Mouse (Mus musculus): ENCODE data around the gene Slc6a1.

Slc6a1 gene

GRCm38 (mm10) chr6:114282469-114283277, at the start of gene Slc6a1:
TSS of gene Slc6a1 (plus strand) at chr6:114282635.
- in situ Hi-C loops (cut with MboI, MseI) = no loop called here

GRCm38 (mm10) chr6:114238892-114239644, 43.4 kb upstream of the Slc6a1 start:
- in situ Hi-C loops (cut with MboI, MseI) = no loop called here

- in situ Hi-C loops (cut with MboI, MseI) = loop anchor here in 1 of 2 experiments (5.0 kb wide), 1 partner anchor 153 kb away; no protein-coding TSS in a partner anchor
Observed at GRCm38 (mm10) chr6:114245665-114246064, 36.8 kb upstream of the Slc6a1 start.

- in situ Hi-C loops (cut with MboI, MseI) = loop anchor here in 1 of 2 experiments (10.0 kb wide), 1 partner anchor 136 kb away; no protein-coding TSS in a partner anchor
Observed at GRCm38 (mm10) chr6:114250311-114250710, 32.1 kb upstream of the Slc6a1 start.

- in situ Hi-C loops (cut with MboI, MseI) = loop anchor here in 1 of 2 experiments (10.0 kb wide), 1 partner anchor 140 kb away; no protein-coding TSS in a partner anchor
Observed at GRCm38 (mm10) chr6:114254927-114255326, 27.5 kb upstream of the Slc6a1 start.

GRCm38 (mm10) chr6:114257762-114258361, 24.6 kb upstream of the Slc6a1 start:
- in situ Hi-C loops (cut with MboI, MseI) = loop anchor here in 1 of 2 experiments (10.0 kb wide), 1 partner anchor 143 kb away; no protein-coding TSS in a partner anchor

- in situ Hi-C loops (cut with MboI, MseI) = loop anchor here in 1 of 2 experiments (10.0 kb wide), 1 partner anchor 144 kb away; no protein-coding TSS in a partner anchor
Observed at GRCm38 (mm10) chr6:114258661-114259193, 23.7 kb upstream of the Slc6a1 start.

- in situ Hi-C loops (cut with MboI, MseI) = loop anchor here in 1 of 2 experiments (10.0 kb wide), 1 partner anchor 1853 kb away; no protein-coding TSS in a partner anchor
Observed at GRCm38 (mm10) chr6:114261609-114262008, 20.8 kb upstream of the Slc6a1 start.

GRCm38 (mm10) chr6:114264010-114264409, 18.4 kb upstream of the Slc6a1 start:
- in situ Hi-C loops (cut with MboI, MseI) = loop anchor here in 1 of 2 experiments (10.0 kb wide), 1 partner anchor 1851 kb away; no protein-coding TSS in a partner anchor

- in situ Hi-C loops (cut with MboI, MseI) = loop anchor here in 1 of 2 experiments (10.0 kb wide), 1 partner anchor 1850 kb away; no protein-coding TSS in a partner anchor
Observed at GRCm38 (mm10) chr6:114264426-114264825, 18.0 kb upstream of the Slc6a1 start.

- in situ Hi-C loops (cut with MboI, MseI) = loop anchor here in 1 of 2 experiments (10.0 kb wide), 1 partner anchor 1849 kb away; no protein-coding TSS in a partner anchor
Observed at GRCm38 (mm10) chr6:114266273-114266672, 16.2 kb upstream of the Slc6a1 start.

GRCm38 (mm10) chr6:114267979-114268378, 14.5 kb upstream of the Slc6a1 start:
- in situ Hi-C loops (cut with MboI, MseI) = loop anchor here in 1 of 2 experiments (10.0 kb wide), 1 partner anchor 1847 kb away; no protein-coding TSS in a partner anchor

- in situ Hi-C loops (cut with MboI, MseI) = loop anchor here in 1 of 2 experiments (10.0 kb wide), 1 partner anchor 1845 kb away; no protein-coding TSS in a partner anchor
Observed at GRCm38 (mm10) chr6:114269589-114269988, 12.8 kb upstream of the Slc6a1 start.

GRCm38 (mm10) chr6:114270799-114271198, 11.6 kb upstream of the Slc6a1 start:
- in situ Hi-C loops (cut with MboI, MseI) = no loop called here

GRCm38 (mm10) chr6:114272279-114272678, 10.2 kb upstream of the Slc6a1 start:
- in situ Hi-C loops (cut with MboI, MseI) = no loop called here

- in situ Hi-C loops (cut with MboI, MseI) = no loop called here
Observed at GRCm38 (mm10) chr6:114273997-114274728, 8.3 kb upstream of the Slc6a1 start.

- in situ Hi-C loops (cut with MboI, MseI) = no loop called here
Observed at GRCm38 (mm10) chr6:114275800-114276199, 6.6 kb upstream of the Slc6a1 start.

GRCm38 (mm10) chr6:114283278-114283770, 889 bp downstream of the Slc6a1 start:
- in situ Hi-C loops (cut with MboI, MseI) = no loop called here

GRCm38 (mm10) chr6:114283927-114284703, 1.7 kb downstream of the Slc6a1 start:
- in situ Hi-C loops (cut with MboI, MseI) = no loop called here
